Mouse (Mus musculus) G1E (cell line): ENCODE measurements around the gene Samd14. TPM values are rescaled to one million over a fixed set of nuclear protein-coding genes. Genes with fewer than 3 reads are reported as not detected.

Source experiments
- ATAC-seq: 2 replicates; pipeline ENCODE4 v1.8.0; 2016; ENCODE audit warnings: mild to moderate bottlenecking; ENCODE audit not compliant: insufficient number of reproducible peaks, poor library complexity, low FRiP score, severe bottlenecking; ENCODE audit errors: extremely low read depth
- DNase-seq: peaks from one replicate; pipeline ENCODE4 v3.0.0; 2012; ENCODE audit warnings: low spot score
- H3K27me3 ChIP-seq: 2 replicates; pipeline ENCODE4 v1.6.1; 2012; ENCODE audit warnings: mild to moderate bottlenecking, low read length, inconsistent platforms; ENCODE audit not compliant: insufficient read depth
- H3K36me3 ChIP-seq: replicated peaks from 2 replicates; pipeline ENCODE3; 2012; ENCODE audit warnings: mild to moderate bottlenecking, inconsistent platforms
- H3K4me1 ChIP-seq: 2 replicates; pipeline ENCODE4 v1.6.1; 2012; ENCODE audit warnings: low read depth, low read length, inconsistent platforms, mixed read lengths; ENCODE audit not compliant: insufficient read depth
- H3K4me3 ChIP-seq: 2 replicates; pipeline ENCODE4 v1.5.1; 2012; ENCODE audit warnings: low read depth, mild to moderate bottlenecking, inconsistent platforms, low read length, moderate library complexity, mixed read lengths
- H3K9me3 ChIP-seq: replicated peaks from 2 replicates; pipeline ENCODE4 v1.6.1; 2012; ENCODE audit warnings: inconsistent platforms
- CTCF ChIP-seq: IDR thresholded peaks from 2 replicates; pipeline ENCODE4 v1.5.1; 2012; ENCODE audit warnings: low read depth, low read length, inconsistent platforms, mixed read lengths
- GATA1 ChIP-seq: IDR thresholded peaks from 2 replicates; pipeline ENCODE4 v1.6.1; 2012; ENCODE audit warnings: borderline replicate concordance, low read length, inconsistent platforms, mixed read lengths
- GATA2 ChIP-seq: IDR thresholded peaks from 2 replicates; pipeline ENCODE4 v1.6.1; 2012; ENCODE audit warnings: low read depth, low read length, inconsistent platforms, borderline replicate concordance
- POLR2AphosphoS5 ChIP-seq: IDR thresholded peaks from 2 replicates; pipeline ENCODE4 v1.6.1; 2012; ENCODE audit warnings: low read depth, low read length, inconsistent platforms; ENCODE audit not compliant: insufficient replicate concordance
- TAL1 ChIP-seq: conservative IDR thresholded peaks from 2 replicates; pipeline ENCODE4 v1.6.1; 2012; ENCODE audit warnings: low read depth, low read length, inconsistent platforms, mixed read lengths
- polyA plus RNA-seq: library from polyadenylated mRNA; stranded (reverse); fragments of >175 nt; gene quantifications from 2 replicates; pipeline ENCODE4 v1.2.3, GENCODE M21; 2012
- total RNA-seq, 2 experiments: library from RNA; stranded (forward) in 1 of 2; stranded (reverse) in 1 of 2; fragments of 200-1000 nt in 1 of 2; fragments of >200 nt in 1 of 2; fragmentation: Nextera tagmentation in 1 of 2; gene quantifications; 2 replicates each; pipeline ENCODE4 v1.2.3; 2014 to 2017

Samd14 gene
- total and polyA plus RNA-seq, 3 experiments: 26.1 to 356 (median 84.9) TPM

DNA sequence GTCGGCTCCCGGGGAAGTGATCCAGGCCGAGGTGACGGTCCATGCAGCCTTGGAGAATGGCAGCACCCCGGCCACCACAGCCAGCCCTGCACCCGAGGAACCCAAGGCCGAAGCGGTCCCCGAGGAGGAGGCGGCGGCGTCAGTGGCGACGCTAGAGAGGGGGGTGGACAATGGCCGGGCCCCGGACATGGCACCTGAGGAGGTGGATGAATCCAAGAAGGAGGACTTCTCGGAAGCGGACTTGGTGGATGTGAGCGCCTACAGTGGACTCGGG is 17.3 kb upstream of the Samd14 start:
- H3K4me1 ChIP-seq: peaks cover 91% of the 10 kb centered on the region
- DNase-seq (no peak), ATAC-seq (no peak)
- no peaks in the 10 kb centered on the region for H3K27me3 ChIP-seq
- peak overlapping the region; percentile 93 for H3K4me3 ChIP-seq
- TF ChIP-seq CTCF (no peak), GATA2 (no peak), POLR2AphosphoS5 (no peak), TAL1 (no peak), GATA1 (no peak)
- H3K36me3 ChIP-seq: peaks cover 56% of the 10 kb centered on the region
- no peaks in the 10 kb centered on the region for H3K9me3 ChIP-seq

DNA sequence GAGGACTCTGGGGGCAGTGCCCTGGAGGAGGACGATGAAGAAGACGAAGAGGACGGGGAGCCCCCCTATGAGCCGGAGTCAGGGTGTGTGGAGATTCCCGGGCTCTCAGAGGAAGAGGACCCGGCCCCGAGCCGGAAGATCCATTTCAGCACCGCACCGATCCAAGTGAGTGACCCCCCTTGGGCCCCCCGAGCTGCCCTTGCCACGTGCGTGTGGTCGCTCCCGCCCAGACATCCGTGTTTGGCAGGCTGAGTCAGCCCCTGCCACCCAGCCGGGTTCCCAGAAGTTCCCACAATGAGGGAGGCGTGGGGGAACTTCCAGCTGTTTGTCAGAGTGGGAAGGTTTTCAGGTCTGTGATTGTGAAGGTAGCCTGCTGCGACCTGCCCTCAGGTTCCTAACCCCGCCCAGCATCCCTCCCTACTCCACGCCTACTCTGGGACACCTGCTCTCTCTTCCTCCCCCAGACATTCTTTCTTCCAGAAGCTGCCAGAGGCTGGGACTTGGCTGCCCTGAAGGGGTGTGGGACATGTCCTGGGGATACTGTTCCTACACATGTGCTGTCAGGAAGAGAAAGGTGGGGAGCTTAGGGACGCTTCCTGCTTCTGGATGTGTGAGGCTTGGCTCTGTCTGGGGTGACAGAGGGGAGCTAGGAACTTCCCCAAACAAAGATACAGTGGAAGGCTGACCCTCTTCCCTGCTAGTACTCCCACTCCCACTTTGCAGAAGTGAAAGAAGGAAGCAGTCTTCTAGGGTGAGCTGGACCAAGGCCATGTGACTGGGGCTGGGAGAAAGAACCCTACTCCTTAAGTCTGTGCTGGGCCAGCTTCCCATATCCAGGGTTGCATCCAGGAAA is 16.7 kb upstream of the Samd14 start:
- peaks cover 62% of the 10 kb centered on the region for H3K36me3 ChIP-seq
- DNase-seq (peak; percentile 43), ATAC-seq (no peak)
- no peaks in the 10 kb centered on the region for H3K27me3 ChIP-seq
- no peaks in the 10 kb centered on the region for H3K9me3 ChIP-seq
- H3K4me1 ChIP-seq: peaks cover 91% of the 10 kb centered on the region
- peak overlapping the region; percentile 93 for H3K4me3 ChIP-seq
- TF ChIP-seq GATA1 (no peak), CTCF (no peak), TAL1 (no peak), GATA2 (no peak), POLR2AphosphoS5 (no peak)

DNA sequence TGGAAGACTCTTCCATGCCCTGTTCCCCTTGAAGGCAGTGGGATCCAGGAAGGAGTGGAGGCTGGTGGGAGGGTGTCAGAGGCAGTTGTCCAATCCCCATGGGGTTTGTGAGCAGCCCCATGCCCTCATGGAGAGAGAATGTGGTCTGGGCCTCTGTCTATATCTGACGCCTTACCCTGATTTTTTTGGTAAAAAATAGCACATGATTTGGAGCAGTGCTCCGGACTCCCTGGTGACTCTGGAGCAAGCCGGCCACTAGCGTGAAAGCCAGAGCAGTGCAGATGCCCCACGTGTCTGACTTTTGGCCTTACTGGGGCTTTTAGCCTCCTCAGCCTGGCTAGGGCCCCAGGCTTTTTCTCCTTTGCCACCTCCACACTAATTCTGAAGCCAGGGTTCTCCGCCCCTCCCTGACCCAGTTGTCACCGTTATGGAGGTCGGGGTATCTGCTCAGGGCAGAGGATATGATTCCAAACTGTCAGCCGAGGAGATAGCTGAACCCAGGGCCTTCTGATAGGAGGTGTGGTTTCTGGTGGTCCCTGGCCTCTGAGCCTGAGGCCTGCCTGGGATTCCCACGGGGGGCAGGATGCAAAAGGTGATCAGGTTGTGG is 15.4 kb upstream of the Samd14 start:
- Histone ChIP-seq H3K4me3 (peak overlapping the region; percentile 93), H3K27me3 (no peaks in the 10 kb centered on the region), H3K9me3 (no peaks in the 10 kb centered on the region), H3K4me1 (peaks cover 91% of the 10 kb centered on the region), H3K36me3 (peaks cover 75% of the 10 kb centered on the region)
- TF ChIP-seq CTCF (no peak), GATA1 (no peak), TAL1 (no peak), GATA2 (no peak), POLR2AphosphoS5 (no peak)
- ATAC-seq (no peak), DNase-seq (no peak)

DNA sequence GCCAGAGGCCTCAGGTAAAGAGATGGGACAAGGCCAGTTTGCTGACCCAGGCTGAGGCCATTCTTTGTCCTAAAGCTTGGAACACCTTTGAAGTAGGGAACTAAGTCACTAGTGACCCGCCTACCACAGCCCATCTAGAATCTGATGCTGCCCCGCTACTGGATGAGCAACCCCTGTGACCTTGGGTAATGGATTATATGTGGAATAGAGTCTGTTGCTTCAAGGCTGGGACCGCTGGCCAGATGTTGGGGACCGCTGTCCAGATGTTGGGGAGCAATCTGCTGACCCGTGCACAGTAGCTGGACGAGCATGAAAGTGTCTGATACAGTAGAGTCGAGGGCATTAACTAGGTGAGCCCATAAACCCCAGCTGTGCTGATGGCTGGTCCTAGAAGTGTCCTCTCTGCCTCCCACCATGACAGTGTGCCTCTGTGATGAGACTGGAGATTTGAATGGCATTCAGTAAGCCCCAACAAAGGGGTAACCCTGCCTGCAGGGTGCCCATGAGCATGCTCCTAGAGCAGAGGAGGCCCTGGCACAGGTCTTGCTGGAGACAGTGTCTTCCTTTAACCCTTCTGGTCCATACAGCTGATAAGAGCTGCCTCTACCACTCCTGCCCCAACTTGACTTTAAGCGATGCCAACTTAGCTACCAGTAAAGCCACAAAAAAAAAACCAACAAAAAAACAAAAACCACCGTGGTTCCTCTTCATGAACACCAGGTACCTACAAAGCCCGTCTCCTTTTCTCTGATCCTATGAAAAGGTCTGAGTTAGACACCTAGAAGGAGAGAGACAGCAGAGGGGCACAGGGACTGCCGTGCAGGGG is 14.5 kb upstream of the Samd14 start:
- Histone ChIP-seq H3K36me3 (peaks cover 84% of the 10 kb centered on the region), H3K4me3 (peak overlapping the region; percentile 93)

DNA sequence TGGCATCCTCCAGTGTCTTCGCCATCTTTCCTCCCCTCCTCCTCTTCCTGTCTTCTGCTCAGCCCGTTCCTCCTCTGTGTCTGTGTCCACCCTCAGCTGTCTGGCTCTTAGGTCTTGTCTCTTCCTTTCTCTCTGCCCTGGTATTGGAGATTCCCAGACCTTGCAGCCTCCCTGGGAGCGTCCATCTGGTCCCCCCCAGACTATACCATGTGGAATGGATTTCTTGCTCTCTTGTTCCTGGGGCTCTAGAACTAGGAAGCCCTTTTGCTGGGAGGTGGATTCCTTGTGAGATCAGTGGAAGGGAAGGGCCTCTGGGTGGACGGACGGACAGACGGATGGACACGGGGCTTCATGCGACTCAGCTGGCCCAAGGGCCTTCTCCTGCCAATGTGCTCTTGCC is 13.6 kb upstream of the Samd14 start:
- H3K4me1 ChIP-seq: peaks cover 96% of the 10 kb centered on the region
- DNase-seq (no peak), ATAC-seq (no peak)
- H3K9me3 ChIP-seq: no peaks in the 10 kb centered on the region
- H3K4me3 ChIP-seq: peak overlapping the region; percentile 61; the same call in 1 of the 2 replicates
- H3K36me3 ChIP-seq: peaks cover 93% of the 10 kb centered on the region
- no peaks in the 10 kb centered on the region for H3K27me3 ChIP-seq
- TF ChIP-seq TAL1 (no peak), POLR2AphosphoS5 (no peak), GATA1 (no peak), CTCF (no peak), GATA2 (no peak)

More for the DNA sequence above, 14.5 kb upstream of the Samd14 start:
- DNase-seq (no peak), ATAC-seq (no peak)
- no peaks in the 10 kb centered on the region for H3K27me3 ChIP-seq
- H3K4me1 ChIP-seq: peaks cover 91% of the 10 kb centered on the region
- H3K9me3 ChIP-seq: no peaks in the 10 kb centered on the region
- TF ChIP-seq CTCF (no peak), TAL1 (no peak), POLR2AphosphoS5 (no peak), GATA2 (no peak), GATA1 (no peak)

DNA sequence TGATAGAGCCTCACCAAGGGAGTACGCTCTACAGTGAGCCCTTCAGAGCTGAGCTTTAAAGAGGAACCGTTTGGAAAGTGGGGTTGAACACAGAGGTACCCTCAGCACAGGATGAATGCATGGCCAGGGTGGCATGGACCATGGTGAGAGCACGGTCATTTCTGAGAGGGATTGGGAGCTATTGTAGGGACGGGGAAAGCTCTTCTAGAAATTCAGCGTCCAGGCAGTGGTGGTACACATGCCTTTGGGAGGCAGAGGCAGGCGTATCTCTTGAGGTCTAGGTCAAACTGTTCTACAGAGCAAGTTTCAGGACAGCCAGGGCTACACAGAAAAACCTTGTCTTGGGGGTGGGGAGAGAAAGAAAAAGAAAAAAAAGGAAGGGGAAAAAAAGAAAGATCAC is 12.7 kb upstream of the Samd14 start:
- peaks cover 99% of the 10 kb centered on the region for H3K4me1 ChIP-seq
- no peak for ATAC-seq
- peaks cover 100% of the 10 kb centered on the region for H3K36me3 ChIP-seq
- H3K27me3 ChIP-seq: no peaks in the 10 kb centered on the region
- no peak for DNase-seq
- TF ChIP-seq POLR2AphosphoS5: no peak
- TF ChIP-seq GATA1: no peak
- no peak for TF ChIP-seq CTCF
- no peak for TF ChIP-seq TAL1
- TF ChIP-seq GATA2: no peak
- H3K9me3 ChIP-seq: no peaks in the 10 kb centered on the region
- H3K4me3 ChIP-seq: peak overlapping the region; percentile 70; the same call in 1 of the 2 replicates
